Mouse (Mus musculus) spleen, adult 12 weeks (tissue): ENCODE measurements around the gene Trim72.
"Not testable (repeated sequence)": the region's sequence is repeated elsewhere in the genome, so short reads cannot be mapped to it uniquely, and the experiment has no call there.

Experiments
- DNase-seq: peaks from one replicate; pipeline ENCODE4 v3.0.0; 2022; ENCODE audit warnings: low spot score

Trim72 gene

GRCm38 (mm10) chr7:128009715-128010340 lies 6.1 kb downstream of the Trim72 start:
- no peak for DNase-seq

- no peak for DNase-seq
Observed at GRCm38 (mm10) chr7:128012136-128012780, 8.5 kb downstream of the Trim72 start.

GRCm38 (mm10) chr7:128013116-128013515 lies 9.4 kb downstream of the Trim72 start:
- DNase-seq = no peak

- not testable (repeated sequence) for DNase-seq
Observed at GRCm38 (mm10) chr7:128016134-128016533, 12.4 kb downstream of the Trim72 start.

GRCm38 (mm10) chr7:128016650-128017049 lies 12.9 kb downstream of the Trim72 start:
- DNase-seq = no peak

- DNase-seq = no peak
Observed at GRCm38 (mm10) chr7:128018275-128018674, 14.5 kb downstream of the Trim72 start.

- no peak for DNase-seq
Observed at GRCm38 (mm10) chr7:128019187-128019586, 15.4 kb downstream of the Trim72 start.

GRCm38 (mm10) chr7:128022974-128023373 lies 19.2 kb downstream of the Trim72 start:
- DNase-seq = no peak

- DNase-seq = no peak
Observed at GRCm38 (mm10) chr7:128023565-128023964, 19.8 kb downstream of the Trim72 start.

GRCm38 (mm10) chr7:128024364-128024763 lies 20.6 kb downstream of the Trim72 start:
- DNase-seq = no peak

GRCm38 (mm10) chr7:128024932-128025331 lies 21.2 kb downstream of the Trim72 start:
- no peak for DNase-seq

GRCm38 (mm10) chr7:128025381-128025780 lies 21.6 kb downstream of the Trim72 start:
- no peak for DNase-seq

GRCm38 (mm10) chr7:128031403-128031976 lies 27.7 kb downstream of the Trim72 start:
- no peak for DNase-seq

GRCm38 (mm10) chr7:128032290-128032988 lies 28.7 kb downstream of the Trim72 start:
- no peak for DNase-seq

GRCm38 (mm10) chr7:128032989-128033293 lies 29.2 kb downstream of the Trim72 start:
- no peak for DNase-seq

- no peak for DNase-seq
Observed at GRCm38 (mm10) chr7:128033616-128034015, 29.9 kb downstream of the Trim72 start.

- DNase-seq = not testable (repeated sequence)
Observed at GRCm38 (mm10) chr7:128042161-128042820, 38.5 kb downstream of the Trim72 start.

- DNase-seq = no peak
Observed at GRCm38 (mm10) chr7:128044142-128044785, 40.5 kb downstream of the Trim72 start.

- no peak for DNase-seq
Observed at GRCm38 (mm10) chr7:128045640-128046039, 41.9 kb downstream of the Trim72 start.

GRCm38 (mm10) chr7:128048819-128049218 lies 45.1 kb downstream of the Trim72 start:
- DNase-seq = no peak

GRCm38 (mm10) chr7:128049254-128049653 lies 45.5 kb downstream of the Trim72 start:
- no peak for DNase-seq

- no peak for DNase-seq
Observed at GRCm38 (mm10) chr7:128050739-128051138, 47.0 kb downstream of the Trim72 start.
